Mouse (Mus musculus) lung, embryonic 16.5 days (tissue): ENCODE measurements around the gene Lims1. TPM values are rescaled to one million over a fixed set of nuclear protein-coding genes. Genes with fewer than 3 reads are reported as not detected.

Source experiments
- ATAC-seq: fragments of 200-750 bp; cut with Nextera tagmentation; 2 replicates; pipeline ENCODE4 v1.8.0; 2017; ENCODE audit warnings: low read depth, mild to moderate bottlenecking, moderate library complexity
- H3K27ac ChIP-seq: fragments of 300-500 bp; sonication (generic); 2 replicates; pipeline ENCODE4 v1.5.1; 2014; ENCODE audit warnings: mild to moderate bottlenecking, control low read depth, low read length
- H3K27me3 ChIP-seq: fragments of 300-500 bp; sonication (generic); 2 replicates; pipeline ENCODE4 v1.6.1; 2014; ENCODE audit warnings: low read depth, low read length, mixed read lengths; ENCODE audit not compliant: control insufficient read depth, insufficient read depth
- H3K36me3 ChIP-seq: fragments of 300-500 bp; sonication (generic); 2 replicates; pipeline ENCODE4 v1.6.1; 2014; ENCODE audit warnings: low read length; ENCODE audit not compliant: control insufficient read depth, insufficient read depth
- H3K4me1 ChIP-seq: fragments of 300-500 bp; sonication (generic); replicated peaks from 2 replicates; pipeline ENCODE4 v1.6.1; 2014; ENCODE audit warnings: low read length, mixed read lengths; ENCODE audit not compliant: control insufficient read depth, insufficient read depth
- H3K4me2 ChIP-seq: fragments of 300-500 bp; sonication (generic); 2 replicates; pipeline ENCODE4 v1.6.1; 2014; ENCODE audit warnings: low read depth, low read length, control low read depth
- H3K4me3 ChIP-seq: fragments of 300-500 bp; sonication (generic); 2 replicates; pipeline ENCODE4 v1.5.1; 2014; ENCODE audit warnings: mild to moderate bottlenecking, low read length, control low read depth
- H3K9ac ChIP-seq: fragments of 300-500 bp; sonication (generic); 2 replicates; pipeline ENCODE4 v1.6.1; 2014; ENCODE audit warnings: low read length, control low read depth
- H3K9me3 ChIP-seq: fragments of 300-500 bp; sonication (generic); 2 replicates; pipeline ENCODE4 v1.6.1; 2016; ENCODE audit warnings: low read length; ENCODE audit not compliant: control insufficient read depth
- whole genome bisulfite sequencing: fragments of 180-500 bp; shearing (Covaris S2); extraction: QIAGEN DNeasy Blood & Tissue Kit; methylation state at CpG from one replicate; pipeline ENCODE4 v1.1.7; 2014; 5-methylcytosine and 5-hydroxymethylcytosine counted together
- polyA plus RNA-seq: library from polyadenylated mRNA; unstranded; fragments of >200 nt; fragmentation: Nextera tagmentation; extraction: Ambion mirVana; gene quantifications from 2 replicates; pipeline ENCODE4 v1.2.1, GENCODE M21; 2015

Lims1 gene
- polyA plus RNA-seq, 1 experiment from 2014 or later: 237 TPM

DNA sequence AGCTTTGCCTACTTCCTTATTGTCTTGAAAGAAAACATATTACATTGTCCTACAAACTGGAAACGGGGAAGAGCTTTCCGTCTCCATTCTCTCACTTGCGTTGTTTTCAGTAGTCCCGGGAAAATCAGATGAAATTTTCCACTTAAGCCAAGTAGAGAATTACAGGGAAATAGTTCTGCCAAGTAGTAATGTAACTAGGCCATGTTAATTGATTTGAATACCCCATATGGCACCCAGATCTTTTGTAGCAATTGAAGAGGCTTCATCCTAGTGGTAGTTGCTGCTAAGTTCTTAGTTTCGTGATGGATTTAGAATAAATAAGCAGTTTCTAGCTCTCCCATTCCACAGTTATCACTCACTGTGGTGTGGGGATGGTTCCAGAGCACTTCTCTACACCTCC is 62.4 kb downstream of the Lims1 start:
- 80% methylated on average over 5 of the region's 5 CpGs for WGBS
- Histone ChIP-seq H3K27me3 (no peaks in the 10 kb centered on the region), H3K4me3 (no peak overlapping the region), H3K36me3 (no peaks in the 10 kb centered on the region), H3K4me2 (no peak overlapping the region), H3K4me1 (peaks cover 34% of the 10 kb centered on the region), H3K9ac (no peak overlapping the region), H3K27ac (0 out of 2 replicates have a peak overlapping the region, but pooled peaks have one; percentile 28), H3K9me3 (no peaks in the 10 kb centered on the region)
- no peak for ATAC-seq

GRCm38 (mm10) chr10:58386997-58387396 is 63.7 kb downstream of the Lims1 start:
- peak overlapping the region; percentile 79 for H3K27ac ChIP-seq
- no peaks in the 10 kb centered on the region for H3K9me3 ChIP-seq
- H3K27me3 ChIP-seq: no peaks in the 10 kb centered on the region
- H3K36me3 ChIP-seq: no peaks in the 10 kb centered on the region
- peak; percentile 79 for ATAC-seq
- WGBS: 61% methylated on average over 3 of the region's 3 CpGs
- H3K9ac ChIP-seq: no peak overlapping the region
- no peak overlapping the region for H3K4me2 ChIP-seq
- H3K4me1 ChIP-seq: peaks cover 31% of the 10 kb centered on the region
- H3K4me3 ChIP-seq: no peak overlapping the region

DNA sequence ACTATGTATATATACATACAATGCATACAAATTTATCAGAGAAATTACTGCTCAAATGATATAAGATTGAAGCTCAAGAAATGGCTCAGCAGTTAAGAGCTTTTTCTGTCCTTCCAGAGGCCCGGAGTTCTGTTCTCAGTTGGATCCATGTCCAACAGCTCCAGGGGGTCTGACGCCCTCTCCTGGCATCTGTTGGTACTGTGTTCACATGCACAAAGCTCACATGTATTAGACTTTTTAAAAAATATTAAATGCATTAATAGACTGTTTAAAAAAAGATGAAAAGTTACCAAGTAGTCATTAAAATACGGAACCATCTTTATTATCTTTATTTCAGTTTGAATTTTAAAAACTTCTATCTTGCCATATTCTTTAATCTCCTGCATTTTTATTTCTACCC is 65.4 kb downstream of the Lims1 start:
- Histone ChIP-seq H3K27me3 (no peaks in the 10 kb centered on the region), H3K36me3 (no peaks in the 10 kb centered on the region), H3K4me1 (peaks cover 29% of the 10 kb centered on the region), H3K9ac (no peak overlapping the region), H3K9me3 (no peaks in the 10 kb centered on the region), H3K4me2 (no peak overlapping the region), H3K4me3 (no peak overlapping the region), H3K27ac (no peak overlapping the region)
- WGBS: 87% methylated on average over 3 of the region's 3 CpGs
- no peak for ATAC-seq

GRCm38 (mm10) chr10:58389151-58389550 is 65.9 kb downstream of the Lims1 start:
- Histone ChIP-seq H3K4me2 (no peak overlapping the region), H3K4me1 (peaks cover 29% of the 10 kb centered on the region), H3K9ac (no peak overlapping the region), H3K27ac (no peak overlapping the region), H3K36me3 (no peaks in the 10 kb centered on the region), H3K9me3 (no peaks in the 10 kb centered on the region), H3K4me3 (no peak overlapping the region), H3K27me3 (no peaks in the 10 kb centered on the region)
- 52% methylated on average over 3 of the region's 3 CpGs for WGBS
- no peak for ATAC-seq

DNA sequence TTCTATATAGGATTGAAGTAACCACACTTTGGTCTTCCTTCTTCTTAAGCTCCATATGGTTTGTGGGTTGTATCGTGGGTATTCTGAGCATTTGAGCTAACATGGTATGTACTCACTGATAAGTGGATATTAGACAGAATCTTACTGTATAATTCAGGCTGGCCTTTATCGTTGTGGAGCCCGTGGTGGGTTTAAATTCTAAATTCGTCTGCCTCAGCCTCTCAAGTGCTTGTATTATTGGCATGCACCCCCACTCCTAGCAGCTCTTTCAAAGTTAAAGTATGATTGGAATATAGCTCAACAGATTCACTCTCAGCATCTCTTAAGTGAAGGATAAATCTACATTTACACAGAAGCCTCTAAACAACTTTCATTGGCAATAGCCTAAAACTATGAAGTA is 69.2 kb downstream of the Lims1 start:
- Histone ChIP-seq H3K4me2 (no peak overlapping the region), H3K9me3 (no peaks in the 10 kb centered on the region), H3K36me3 (no peaks in the 10 kb centered on the region), H3K27me3 (no peaks in the 10 kb centered on the region), H3K27ac (peak overlapping the region; percentile 62), H3K9ac (no peak overlapping the region), H3K4me1 (peaks cover 42% of the 10 kb centered on the region), H3K4me3 (no peak overlapping the region)
- 54% methylated on average over 4 of the region's 4 CpGs for WGBS
- ATAC-seq: no peak

- Histone ChIP-seq H3K36me3 (no peaks in the 10 kb centered on the region), H3K4me3 (no peak overlapping the region), H3K4me1 (peaks cover 42% of the 10 kb centered on the region), H3K9ac (no peak overlapping the region), H3K27ac (peak overlapping the region; percentile 55), H3K9me3 (no peaks in the 10 kb centered on the region), H3K27me3 (no peaks in the 10 kb centered on the region), H3K4me2 (peak overlapping the region; percentile 31; the same call in 1 of the 2 replicates)
- 67% methylated on average over 7 of the region's 7 CpGs for WGBS
- ATAC-seq: no peak; the same call in 1 of the 2 replicates
These were observed 70.1 kb downstream of the Lims1 start for GRCm38 (mm10) chr10:58393026-58394014.

GRCm38 (mm10) chr10:58394170-58394569 is 70.9 kb downstream of the Lims1 start:
- Histone ChIP-seq H3K4me2 (peak overlapping the region; percentile 47), H3K36me3 (peaks cover 2% of the 10 kb centered on the region; the same call in 1 of the 2 replicates), H3K27ac (peak overlapping the region; percentile 84), H3K9me3 (no peaks in the 10 kb centered on the region), H3K9ac (peak overlapping the region; percentile 38), H3K4me3 (peak overlapping the region; percentile 31), H3K27me3 (no peaks in the 10 kb centered on the region), H3K4me1 (peaks cover 43% of the 10 kb centered on the region)
- WGBS: 39% methylated on average over 10 of the region's 10 CpGs
- ATAC-seq: peak; percentile 53; the same call in 1 of the 2 replicates

- Histone ChIP-seq H3K4me2 (peak overlapping the region; percentile 41), H3K27ac (peak overlapping the region; percentile 85), H3K4me1 (peaks cover 48% of the 10 kb centered on the region), H3K36me3 (peaks cover 6% of the 10 kb centered on the region), H3K27me3 (no peaks in the 10 kb centered on the region), H3K4me3 (peak overlapping the region; percentile 25; the same call in 1 of the 2 replicates), H3K9ac (no peak overlapping the region), H3K9me3 (no peaks in the 10 kb centered on the region)
- peak; percentile 47 for ATAC-seq
- 54% methylated on average over 4 of the region's 4 CpGs for WGBS
These were observed 72.0 kb downstream of the Lims1 start for GRCm38 (mm10) chr10:58395315-58395714.

- H3K9me3 ChIP-seq: no peaks in the 10 kb centered on the region
- ATAC-seq: peak; percentile 63
- peaks cover 48% of the 10 kb centered on the region for H3K4me1 ChIP-seq
- no peak overlapping the region; the same call in 1 of the 2 replicates for H3K4me3 ChIP-seq
- no peaks in the 10 kb centered on the region for H3K27me3 ChIP-seq
- peak overlapping the region; percentile 38 for H3K4me2 ChIP-seq
- H3K9ac ChIP-seq: peak overlapping the region; percentile 44
- WGBS: 38% methylated on average over 2 of the region's 2 CpGs
- peak overlapping the region; percentile 76 for H3K27ac ChIP-seq
- peaks cover 7% of the 10 kb centered on the region for H3K36me3 ChIP-seq
These were observed 72.5 kb downstream of the Lims1 start for GRCm38 (mm10) chr10:58395723-58396122.
